Mouse (Mus musculus) erythroblast, embryonic 14.5 days (primary cell): ENCODE data around the gene Fam240a.

Source experiments
- GATA1 ChIP-seq: IDR thresholded peaks from 2 replicates; pipeline ENCODE4 v1.6.1; 2012; ENCODE audit warnings: low read length, inconsistent platforms, mixed read lengths
- TAL1 ChIP-seq: IDR thresholded peaks from 3 replicates; pipeline ENCODE4 v1.6.1; 2012; ENCODE audit warnings: low read length, inconsistent platforms, mixed read lengths

DNA sequence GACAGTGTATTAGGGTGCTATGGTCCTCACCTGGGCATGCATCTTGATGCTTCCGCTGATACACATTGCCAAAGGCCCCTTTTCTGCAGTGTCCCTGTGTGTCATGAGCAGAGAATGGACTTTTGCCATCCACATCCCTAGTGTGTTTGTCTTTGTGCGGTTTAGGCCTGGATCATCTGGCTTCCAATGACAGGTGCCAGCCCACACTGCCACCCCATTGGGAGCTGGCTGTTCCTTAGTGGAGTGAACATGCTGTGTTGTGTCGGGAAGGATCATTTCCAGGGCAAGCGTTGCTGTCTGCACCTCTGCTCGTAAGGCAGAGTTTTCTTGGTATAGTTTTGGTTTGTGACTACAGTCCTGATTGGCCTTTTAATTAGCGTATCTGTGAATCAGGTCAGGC is 15.5 kb downstream of the Fam240a start:
- no peak for TF ChIP-seq GATA1
- TF ChIP-seq TAL1: no peak
